Mouse (Mus musculus): ENCODE measurements around the gene Rabgef1. TPM values are rescaled to one million over a fixed set of nuclear protein-coding genes. Genes with fewer than 3 reads are reported as not detected.

Rabgef1 gene
- polyA plus RNA-seq, 1 experiment from 2014 or later: 25.8 TPM

DNA sequence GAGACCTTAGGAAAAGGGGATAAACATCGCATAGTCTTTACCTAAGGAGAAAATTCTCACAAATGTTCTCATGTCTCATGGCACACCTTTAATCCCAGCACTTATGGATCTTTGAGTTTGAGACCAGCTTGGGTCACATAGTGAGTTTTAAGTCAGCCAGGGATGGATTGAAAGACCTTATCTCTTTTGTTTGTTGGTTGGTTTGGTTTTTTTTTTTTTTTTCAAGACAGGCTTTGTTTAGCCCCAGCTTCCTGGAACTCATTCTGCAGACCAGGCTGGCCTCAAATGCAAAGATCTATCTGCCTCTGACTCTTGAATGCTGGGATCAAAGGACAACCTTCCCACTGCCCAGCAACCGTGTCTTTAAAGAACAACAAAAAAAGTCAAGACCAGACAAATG lies 49.7 kb downstream of the Rabgef1 start:
- Histone ChIP-seq H3K27ac (no peak overlapping the region), H3K36me3 (no peaks in the 10 kb centered on the region), H3K4me1 (peaks cover 19% of the 10 kb centered on the region), H3K4me3 (peak overlapping the region; percentile 99), H3K27me3 (no peaks in the 10 kb centered on the region), H3K9ac (no peak overlapping the region), H3K4me2 (replicated peaks) (peak overlapping the region; percentile 76), H3K9me3 (peaks cover 5% of the 10 kb centered on the region; the same call in 1 of the 2 replicates)
- no peak for ATAC-seq (ENCODE audit: low FRiP score, low read depth)
- WGBS: 57% methylated on average over 2 of the region's 2 CpGs

DNA sequence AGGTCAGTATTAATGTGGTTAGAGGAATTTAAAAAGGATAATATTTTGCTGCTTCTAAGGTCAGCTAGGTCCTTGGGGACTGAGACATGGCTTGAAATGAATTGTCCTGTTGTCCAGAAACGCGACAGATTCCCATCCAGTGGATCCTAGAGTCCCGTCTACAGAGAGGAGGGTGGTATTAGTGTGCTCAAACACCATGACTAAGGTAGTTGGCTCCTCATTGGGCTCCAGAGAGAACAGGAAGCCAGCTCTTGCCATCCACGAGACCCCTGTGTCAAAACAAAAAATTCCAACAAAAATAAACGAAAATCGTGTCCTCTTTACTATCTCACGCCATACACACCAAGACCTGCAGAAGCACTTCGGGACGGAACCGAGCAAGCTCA lies 50.2 kb downstream of the Rabgef1 start:
- WGBS: 2% methylated on average over 10 of the region's 10 CpGs
- peak; percentile 12 for ATAC-seq (ENCODE audit: low FRiP score, low read depth)
- peak overlapping the region; percentile 76 for H3K4me2 ChIP-seq (replicated peaks)
- H3K36me3 ChIP-seq: no peaks in the 10 kb centered on the region
- H3K27ac ChIP-seq: 0 out of 2 replicates have a peak overlapping the region, but pooled peaks have one; percentile 79
- H3K4me3 ChIP-seq: peak overlapping the region; percentile 99
- peaks cover 19% of the 10 kb centered on the region for H3K4me1 ChIP-seq
- peak overlapping the region; percentile 97 for H3K9ac ChIP-seq
- no peaks in the 10 kb centered on the region for H3K27me3 ChIP-seq
- peaks cover 5% of the 10 kb centered on the region; the same call in 1 of the 2 replicates for H3K9me3 ChIP-seq

DNA sequence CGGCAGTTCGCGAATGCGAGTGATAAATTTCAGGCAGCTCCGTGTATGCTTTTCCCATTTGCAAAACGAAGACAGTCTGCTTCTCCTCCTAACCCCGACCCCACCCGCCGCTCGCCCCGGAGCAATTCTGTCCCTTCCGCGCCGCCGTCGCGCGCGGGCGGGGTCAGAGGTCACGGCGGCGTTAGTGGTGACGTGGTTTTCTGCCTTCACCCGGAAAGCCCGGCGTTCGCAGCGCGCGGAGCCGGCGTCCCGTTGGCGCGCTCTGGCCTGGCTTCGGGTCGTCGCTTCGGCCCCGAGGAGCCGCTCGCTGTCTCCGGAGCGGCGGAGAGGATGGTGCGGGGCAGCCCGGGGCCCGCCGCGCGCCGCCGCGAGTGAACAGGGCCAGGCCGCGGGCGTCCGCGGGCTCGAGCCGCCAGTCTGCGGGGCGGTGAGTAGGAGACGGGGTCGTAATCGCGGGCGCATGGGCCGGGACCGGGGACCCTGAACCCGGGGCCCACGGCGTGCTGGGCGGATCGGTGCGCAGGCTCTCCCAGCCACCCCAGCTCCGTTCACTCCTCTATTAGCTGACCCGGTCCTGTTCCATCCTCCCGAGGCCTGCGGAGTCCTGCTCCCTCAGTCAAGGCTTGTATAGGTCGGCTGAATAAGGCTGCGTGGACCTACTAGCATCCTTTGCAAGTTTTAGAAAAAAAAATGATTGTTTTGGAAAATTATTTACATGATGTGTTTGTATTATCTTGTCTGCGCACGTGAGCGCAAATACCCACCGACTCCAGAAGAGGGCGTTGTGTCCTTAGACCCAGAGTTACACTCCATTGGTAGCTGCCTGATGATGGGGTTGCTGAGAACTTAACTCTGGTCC lies 50.8 kb downstream of the Rabgef1 start:
- peak; percentile 89 for ATAC-seq (ENCODE audit: low FRiP score, low read depth)
- WGBS: under 1% methylated on average over 88 of the region's 88 CpGs
- peak overlapping the region; percentile 76 for H3K4me2 ChIP-seq (replicated peaks)
- H3K4me3 ChIP-seq: peak overlapping the region; percentile 99
- H3K27ac ChIP-seq: peak overlapping the region; percentile 79; the same call in 1 of the 2 replicates
- peaks cover 5% of the 10 kb centered on the region; the same call in 1 of the 2 replicates for H3K9me3 ChIP-seq
- H3K36me3 ChIP-seq: no peaks in the 10 kb centered on the region
- H3K27me3 ChIP-seq: no peaks in the 10 kb centered on the region
- H3K4me1 ChIP-seq: peaks cover 19% of the 10 kb centered on the region
- H3K9ac ChIP-seq: peak overlapping the region; percentile 97

DNA sequence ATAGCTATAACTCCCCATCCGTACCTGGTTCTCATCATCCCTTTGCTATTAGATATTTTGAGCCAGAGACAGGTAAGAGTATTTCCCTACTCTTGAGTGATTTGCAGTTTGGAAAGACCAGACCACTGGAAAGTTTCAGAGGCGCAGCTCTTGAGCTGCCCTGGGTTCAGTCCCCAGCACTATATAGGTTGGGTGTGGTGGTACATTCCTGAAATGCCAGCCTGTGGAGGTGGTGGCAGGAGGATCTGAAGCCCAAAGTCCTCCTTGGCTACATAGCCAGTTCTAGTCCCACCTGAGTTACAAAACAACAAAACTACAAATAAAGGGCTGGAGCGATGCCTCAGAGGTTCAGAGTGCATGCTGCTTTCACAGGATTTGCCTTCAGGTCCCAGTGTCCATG lies 55.2 kb downstream of the Rabgef1 start:
- H3K4me2 ChIP-seq (replicated peaks): no peak overlapping the region
- H3K27me3 ChIP-seq: no peaks in the 10 kb centered on the region
- H3K4me3 ChIP-seq: no peak overlapping the region
- H3K27ac ChIP-seq: no peak overlapping the region
- H3K4me1 ChIP-seq: peaks cover 16% of the 10 kb centered on the region
- no peak overlapping the region for H3K9ac ChIP-seq
- no peak for ATAC-seq (ENCODE audit: low FRiP score, low read depth)
- peaks cover 29% of the 10 kb centered on the region for H3K36me3 ChIP-seq
- H3K9me3 ChIP-seq: no peaks in the 10 kb centered on the region
- 96% methylated on average over 3 of the region's 3 CpGs for WGBS

DNA sequence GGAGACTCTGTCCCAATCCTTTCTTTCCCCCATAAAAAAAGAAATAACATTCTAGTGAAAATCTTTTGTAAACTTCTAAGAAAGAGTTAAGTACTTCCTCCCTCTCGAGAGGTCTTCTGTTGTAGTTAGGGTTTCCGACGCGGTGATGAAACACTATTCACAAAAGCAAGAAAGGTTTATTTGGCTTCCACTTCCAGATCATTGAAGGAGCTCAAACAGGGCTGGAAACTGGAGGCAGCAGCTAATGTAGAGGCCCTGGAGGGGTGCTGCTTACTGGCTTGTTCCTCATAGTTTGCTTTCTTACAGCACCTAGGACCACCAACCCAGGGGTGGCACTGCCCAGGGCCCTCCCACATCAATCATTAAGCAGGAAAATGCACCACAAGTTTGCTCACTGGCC lies 56.5 kb downstream of the Rabgef1 start:
- no peaks in the 10 kb centered on the region for H3K27me3 ChIP-seq
- peaks cover 14% of the 10 kb centered on the region for H3K4me1 ChIP-seq
- no peak overlapping the region for H3K4me2 ChIP-seq (replicated peaks)
- no peak for ATAC-seq (ENCODE audit: low FRiP score, low read depth)
- peaks cover 43% of the 10 kb centered on the region for H3K36me3 ChIP-seq
- 85% methylated on average over 4 of the region's 4 CpGs for WGBS
- H3K4me3 ChIP-seq: no peak overlapping the region
- no peaks in the 10 kb centered on the region for H3K9me3 ChIP-seq
- no peak overlapping the region for H3K9ac ChIP-seq
- no peak overlapping the region for H3K27ac ChIP-seq

DNA sequence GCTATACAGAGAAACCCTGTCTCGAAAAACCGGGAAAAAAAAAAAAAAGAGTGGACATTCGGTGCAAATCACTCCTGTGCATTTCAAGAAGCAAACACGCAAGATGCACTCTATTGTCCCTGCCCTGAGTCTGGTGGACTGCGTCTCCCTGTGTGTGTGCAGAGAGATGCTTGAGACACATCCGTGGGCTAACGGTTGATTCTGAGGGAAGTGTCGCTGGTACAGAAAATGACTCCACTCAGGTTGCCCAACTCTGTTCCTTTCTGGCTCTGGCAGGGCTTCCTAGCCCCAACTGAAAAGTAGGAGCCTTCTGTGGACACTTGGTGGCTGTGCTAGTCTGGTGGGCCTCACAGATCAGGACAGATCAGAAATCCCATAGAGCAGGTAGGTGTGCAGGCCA lies 64.7 kb downstream of the Rabgef1 start:
- WGBS: 96% methylated on average over 8 of the region's 8 CpGs
- no peak for ATAC-seq (ENCODE audit: low FRiP score, low read depth)
- H3K9me3 ChIP-seq: no peaks in the 10 kb centered on the region
- H3K27me3 ChIP-seq: no peaks in the 10 kb centered on the region
- H3K36me3 ChIP-seq: peaks cover 95% of the 10 kb centered on the region
- H3K9ac ChIP-seq: no peak overlapping the region
- H3K4me2 ChIP-seq (replicated peaks): no peak overlapping the region
- H3K4me3 ChIP-seq: no peak overlapping the region
- H3K27ac ChIP-seq: no peak overlapping the region
- H3K4me1 ChIP-seq: no peaks in the 10 kb centered on the region

DNA sequence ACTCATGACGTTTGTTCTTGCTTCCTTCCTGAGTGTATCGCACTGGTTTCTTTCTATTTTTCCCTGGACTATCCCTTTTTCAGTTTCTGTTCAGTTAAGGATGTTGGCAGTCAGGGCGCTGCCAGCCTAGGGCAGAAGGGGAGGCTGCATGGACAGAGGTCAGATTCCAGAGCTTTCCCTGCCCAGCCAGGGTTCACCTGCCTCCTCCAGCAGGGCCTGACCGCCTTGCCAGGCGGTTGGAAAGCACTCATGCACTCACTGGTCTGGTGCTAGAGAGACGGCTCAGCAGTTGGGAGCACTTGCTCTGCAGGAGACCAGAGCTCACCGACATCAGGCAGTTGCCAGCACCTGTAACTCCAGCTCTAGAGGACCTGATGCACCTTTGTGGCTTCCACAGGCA lies 67.6 kb downstream of the Rabgef1 start:
- Histone ChIP-seq H3K4me1 (no peaks in the 10 kb centered on the region), H3K27ac (no peak overlapping the region), H3K9me3 (no peaks in the 10 kb centered on the region), H3K9ac (no peak overlapping the region), H3K36me3 (peaks cover 94% of the 10 kb centered on the region), H3K4me3 (no peak overlapping the region), H3K27me3 (no peaks in the 10 kb centered on the region), H3K4me2 (replicated peaks) (no peak overlapping the region)
- WGBS: 91% methylated on average over 7 of the region's 7 CpGs
- no peak for ATAC-seq (ENCODE audit: low FRiP score, low read depth)

DNA sequence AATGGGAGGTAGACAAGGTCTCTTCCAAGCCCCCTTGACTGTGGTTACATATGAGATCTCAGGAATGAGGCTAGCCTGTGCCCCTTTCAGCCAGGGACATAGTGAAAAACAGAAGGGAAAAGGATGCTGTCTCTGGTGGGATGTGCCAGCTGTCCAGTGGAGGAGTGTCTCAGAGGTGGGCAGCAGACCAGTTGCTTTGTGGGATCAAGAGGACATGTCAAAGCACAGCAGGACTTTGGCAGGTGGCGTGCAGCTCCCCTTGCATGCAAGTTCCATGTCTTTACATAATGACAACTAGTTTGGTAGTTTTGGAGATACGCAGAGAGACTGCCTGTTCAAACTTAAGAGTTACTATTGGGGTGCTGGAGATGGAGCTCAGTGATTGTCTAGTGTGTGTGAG lies 68.3 kb downstream of the Rabgef1 start:
- no peaks in the 10 kb centered on the region for H3K9me3 ChIP-seq
- ATAC-seq (ENCODE audit: low FRiP score, low read depth): no peak
- H3K4me1 ChIP-seq: no peaks in the 10 kb centered on the region
- H3K27me3 ChIP-seq: no peaks in the 10 kb centered on the region
- no peak overlapping the region for H3K4me3 ChIP-seq
- peaks cover 94% of the 10 kb centered on the region for H3K36me3 ChIP-seq
- no peak overlapping the region for H3K9ac ChIP-seq
- WGBS: 92% methylated on average over 2 of the region's 2 CpGs
- H3K27ac ChIP-seq: no peak overlapping the region
- H3K4me2 ChIP-seq (replicated peaks): no peak overlapping the region

DNA sequence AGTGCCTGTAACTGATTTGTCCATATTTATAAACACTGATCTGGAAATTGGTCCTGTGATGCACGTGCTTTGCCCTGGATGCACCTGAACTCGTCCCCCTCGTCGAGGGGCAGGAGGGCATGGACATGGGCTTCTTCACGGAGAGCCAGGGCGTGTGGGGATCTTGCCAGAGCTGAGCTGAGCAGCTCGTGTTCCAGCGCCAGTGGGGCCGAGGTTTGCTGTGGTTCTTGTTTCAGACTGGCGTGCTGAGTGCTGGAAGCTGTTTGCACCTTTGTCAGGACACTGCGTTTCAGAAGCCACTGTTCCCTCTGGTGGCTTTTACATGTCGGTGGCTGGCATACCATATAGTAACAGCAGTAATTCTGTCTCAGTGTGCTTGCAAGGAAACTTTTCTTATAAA lies 69.8 kb downstream of the Rabgef1 start:
- Histone ChIP-seq H3K9ac (no peak overlapping the region), H3K27me3 (no peaks in the 10 kb centered on the region), H3K4me1 (no peaks in the 10 kb centered on the region), H3K27ac (no peak overlapping the region), H3K4me3 (no peak overlapping the region), H3K36me3 (peaks cover 94% of the 10 kb centered on the region), H3K9me3 (no peaks in the 10 kb centered on the region), H3K4me2 (replicated peaks) (no peak overlapping the region)
- ATAC-seq (ENCODE audit: low FRiP score, low read depth): no peak
- WGBS: 94% methylated on average over 12 of the region's 12 CpGs

DNA sequence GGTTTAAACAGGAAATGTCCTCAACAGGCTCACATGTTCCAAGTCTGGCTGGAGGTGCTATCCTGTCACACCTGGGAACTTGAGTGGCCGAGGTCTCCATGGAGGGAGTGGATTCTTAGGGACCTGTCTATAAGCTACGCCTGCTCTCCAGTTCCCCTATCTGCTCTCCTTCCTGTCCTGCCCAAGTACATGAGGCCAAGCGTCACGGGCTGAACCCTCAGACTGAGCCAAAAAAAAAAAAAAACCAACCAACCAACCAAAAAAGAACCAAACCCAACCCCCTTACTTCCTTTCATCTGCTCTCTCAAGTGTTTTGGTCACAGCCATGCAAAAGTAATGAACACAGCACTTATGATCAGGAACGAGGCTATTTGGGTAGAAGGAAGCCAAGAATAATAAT lies 76.2 kb downstream of the Rabgef1 start:
- no peaks in the 10 kb centered on the region for H3K4me1 ChIP-seq
- H3K4me2 ChIP-seq (replicated peaks): no peak overlapping the region
- no peaks in the 10 kb centered on the region for H3K27me3 ChIP-seq
- no peak overlapping the region for H3K27ac ChIP-seq
- no peak overlapping the region for H3K9ac ChIP-seq
- H3K36me3 ChIP-seq: peaks cover 98% of the 10 kb centered on the region
- 79% methylated on average over 5 of the region's 5 CpGs for WGBS
- no peak overlapping the region for H3K4me3 ChIP-seq
- H3K9me3 ChIP-seq: no peaks in the 10 kb centered on the region
- ATAC-seq (ENCODE audit: low FRiP score, low read depth): no peak

DNA sequence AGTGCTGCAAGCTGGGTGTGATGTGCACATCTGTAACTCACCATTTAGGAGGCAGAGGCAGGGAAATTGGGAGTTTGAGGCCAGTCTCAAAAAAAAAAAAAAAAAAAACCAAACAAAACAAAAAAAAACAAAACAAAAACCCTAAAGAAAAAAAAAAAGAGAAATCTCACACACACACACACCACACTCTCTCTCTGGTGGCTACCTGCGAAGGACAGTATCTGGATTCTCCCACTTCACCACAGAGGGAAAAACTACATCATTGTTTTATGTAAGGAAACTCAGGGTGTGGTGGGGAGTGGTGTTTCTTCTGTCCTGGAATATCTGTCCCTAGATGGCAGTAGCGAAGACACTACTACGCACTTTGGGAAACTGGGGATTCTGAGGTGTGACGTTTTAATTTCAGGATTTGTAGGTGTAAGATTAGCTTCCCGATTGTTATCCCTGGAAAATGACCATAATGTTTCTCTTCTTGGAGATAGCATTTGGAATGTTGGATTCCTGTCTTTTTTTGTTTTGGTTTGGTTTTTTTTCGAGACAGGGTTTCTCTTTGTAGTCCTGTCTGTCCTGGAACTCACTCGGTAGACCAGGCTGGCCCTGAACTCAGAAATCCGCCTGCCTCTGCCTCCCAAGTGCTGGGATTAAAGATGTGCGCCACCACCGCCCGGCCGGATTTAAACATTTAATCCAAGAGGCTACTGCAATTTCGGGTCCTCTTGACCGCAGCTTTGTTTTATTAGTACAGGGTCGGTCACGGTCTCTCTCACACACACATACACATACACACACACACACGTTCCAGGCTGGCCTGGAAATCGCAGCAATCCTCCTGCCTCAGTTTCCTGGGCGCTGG lies 82.8 kb downstream of the Rabgef1 start:
- Histone ChIP-seq H3K27ac (peak overlapping the region; percentile 65; the same call in 1 of the 2 replicates), H3K36me3 (peaks cover 42% of the 10 kb centered on the region), H3K4me1 (peaks cover 25% of the 10 kb centered on the region), H3K9me3 (no peaks in the 10 kb centered on the region), H3K27me3 (no peaks in the 10 kb centered on the region), H3K9ac (peak overlapping the region; percentile 89), H3K4me2 (replicated peaks) (peak overlapping the region; percentile 85), H3K4me3 (peak overlapping the region; percentile 77)
- ATAC-seq (ENCODE audit: low FRiP score, low read depth): no peak
- 16% methylated on average over 19 of the region's 19 CpGs for WGBS
